Mouse (Mus musculus) frontal cortex, adult (tissue): ENCODE results near the gene Sept1.
"Not testable (repeated sequence)": the region's sequence is repeated elsewhere in the genome, so short reads cannot be mapped to it uniquely, and the experiment has no call there.

Source experiments
- ATAC-seq: cut with Nextera tagmentation; 2 replicates; pipeline ENCODE4 v1.9.2; 2017; ENCODE audit warnings: mild to moderate bottlenecking, moderate library complexity, mixed read lengths; ENCODE audit not compliant: low TSS enrichment

Sept1 gene

DNA sequence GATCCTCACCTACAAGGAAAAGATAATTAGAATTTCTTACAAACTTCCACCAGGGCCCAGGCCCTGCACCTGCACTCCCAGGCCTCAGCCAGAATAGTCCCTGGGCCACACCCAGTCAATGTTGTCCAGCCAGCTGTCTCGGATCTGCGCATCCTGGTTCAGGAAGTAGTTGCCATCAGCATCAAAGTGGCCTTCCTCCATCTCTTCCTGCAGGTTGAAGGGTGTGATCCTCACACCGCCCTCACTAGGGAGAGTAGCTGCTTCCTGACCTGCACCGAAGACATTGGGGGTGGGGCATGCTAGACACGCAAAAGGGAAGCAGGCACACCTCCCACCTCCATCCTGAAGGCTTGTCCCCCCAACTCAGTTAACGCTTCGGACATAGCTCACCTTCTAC, 38.3 kb downstream of the Sept1 start:
- ATAC-seq, result no peak

DNA sequence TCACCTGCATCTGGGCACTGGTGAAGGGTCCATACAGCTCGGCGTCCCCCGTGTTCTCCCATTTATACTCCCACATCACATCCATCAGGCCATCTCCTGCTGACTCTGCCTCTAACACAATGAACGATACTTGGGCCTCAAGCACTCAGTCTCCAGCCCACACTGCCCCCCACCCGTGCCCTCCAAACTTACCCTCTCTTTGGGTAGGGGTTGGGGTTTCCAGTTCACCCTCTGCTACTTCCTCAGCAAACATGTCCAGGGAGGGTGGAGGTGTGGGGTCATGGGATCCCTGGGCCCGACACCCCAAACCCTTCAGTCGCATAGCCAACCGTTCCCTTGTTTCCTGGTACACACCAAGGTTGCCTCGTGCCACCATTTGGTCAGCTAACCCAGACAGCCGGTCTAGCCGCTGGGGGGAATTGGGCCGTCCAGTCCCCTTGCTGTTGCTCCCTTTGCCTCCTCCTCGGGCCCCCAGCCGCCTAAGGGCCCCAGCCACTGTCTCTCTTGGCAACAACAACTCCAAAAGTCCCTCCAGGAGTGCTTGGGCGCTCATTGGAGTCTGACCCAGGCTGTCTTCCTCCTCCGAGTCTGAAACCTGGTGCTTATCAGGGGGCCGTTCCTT, 38.8 kb downstream of the Sept1 start:
- ATAC-seq, result no peak

DNA sequence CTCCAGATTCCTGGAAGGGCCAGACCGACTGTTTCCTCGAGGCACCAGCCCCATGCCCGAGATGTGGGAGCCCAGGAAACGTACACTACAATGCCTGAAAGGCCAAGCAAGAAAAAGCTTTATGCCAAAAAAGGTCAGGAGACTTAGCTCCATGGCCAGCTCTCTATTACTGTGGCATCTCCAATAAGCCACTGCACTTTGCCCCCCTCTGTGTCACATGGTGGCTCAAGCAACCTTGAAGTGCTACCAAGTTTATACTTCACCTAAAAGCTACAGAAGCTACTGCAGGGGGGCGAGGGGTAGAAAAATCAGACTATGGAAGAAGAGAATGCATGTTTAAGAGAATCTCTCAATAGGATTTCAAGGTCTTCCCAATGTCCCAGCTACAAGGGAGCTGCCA, 39.9 kb downstream of the Sept1 start:
- no peak for ATAC-seq

DNA sequence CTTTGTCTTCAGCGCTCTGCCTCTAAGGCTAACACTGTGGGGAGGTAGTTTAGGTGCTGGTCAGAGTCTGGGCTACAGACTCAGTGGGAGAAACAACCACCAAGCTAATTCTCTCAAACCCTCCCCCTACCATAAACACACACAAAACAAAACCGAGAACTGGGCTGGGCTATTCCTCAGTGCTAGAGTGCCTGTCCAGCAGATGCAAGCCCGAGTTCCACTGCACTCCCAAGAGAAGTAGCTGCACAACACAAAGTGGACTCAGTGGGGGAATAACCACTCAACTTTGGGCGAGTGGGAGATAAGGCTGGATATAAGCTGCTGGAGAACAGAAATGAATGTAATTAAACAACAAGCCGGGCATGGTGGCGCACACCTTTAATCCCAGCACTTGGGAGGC, 42.3 kb downstream of the Sept1 start:
- ATAC-seq, result no peak

DNA sequence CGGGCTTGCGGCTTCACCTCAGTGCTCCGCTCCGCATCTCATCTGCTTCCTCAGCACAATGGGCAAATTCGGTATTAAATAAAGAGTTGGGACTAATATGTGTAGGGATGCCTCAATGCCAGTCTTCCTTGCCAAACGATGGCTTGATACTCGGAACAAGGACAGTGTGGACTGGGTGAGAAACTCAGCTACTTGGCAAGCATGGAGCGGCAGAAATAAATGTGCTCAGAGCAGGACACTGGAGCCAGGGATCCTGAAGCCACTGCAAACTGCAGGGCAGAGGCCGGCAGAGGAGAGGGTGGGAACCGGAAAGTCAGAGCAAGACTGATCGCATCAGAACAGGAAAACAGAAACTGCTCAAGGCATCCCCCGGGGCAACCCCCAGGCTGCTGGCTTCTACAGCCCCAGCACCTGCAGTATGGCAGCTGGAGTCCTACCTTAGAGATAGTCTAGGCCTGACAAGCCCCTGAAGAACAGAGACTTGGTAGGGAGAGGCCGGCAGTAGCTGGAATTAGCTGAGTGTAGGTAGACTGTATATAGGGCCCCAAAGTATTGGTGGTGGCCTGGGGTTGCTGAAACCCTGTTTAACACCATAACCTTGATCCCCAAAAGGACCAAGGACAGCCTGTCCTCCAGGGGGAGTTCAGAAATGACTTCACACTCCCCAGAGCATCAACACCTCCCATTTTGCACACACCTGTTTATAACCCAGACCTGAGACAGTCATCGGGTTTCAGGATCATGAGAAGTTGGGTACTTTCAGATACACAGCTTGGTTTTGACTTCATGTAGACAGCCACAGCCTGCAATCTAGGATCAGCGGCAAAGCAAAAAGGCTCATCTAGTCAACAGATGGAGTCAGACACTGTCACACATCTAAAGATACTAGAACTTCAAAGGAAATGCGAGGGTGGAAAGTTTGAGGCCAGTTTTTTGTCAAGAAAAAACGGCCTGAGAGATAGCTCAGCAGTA, 44.3 kb downstream of the Sept1 start:
- peak; percentile 50; the same call in 1 of the 2 replicates for ATAC-seq

DNA sequence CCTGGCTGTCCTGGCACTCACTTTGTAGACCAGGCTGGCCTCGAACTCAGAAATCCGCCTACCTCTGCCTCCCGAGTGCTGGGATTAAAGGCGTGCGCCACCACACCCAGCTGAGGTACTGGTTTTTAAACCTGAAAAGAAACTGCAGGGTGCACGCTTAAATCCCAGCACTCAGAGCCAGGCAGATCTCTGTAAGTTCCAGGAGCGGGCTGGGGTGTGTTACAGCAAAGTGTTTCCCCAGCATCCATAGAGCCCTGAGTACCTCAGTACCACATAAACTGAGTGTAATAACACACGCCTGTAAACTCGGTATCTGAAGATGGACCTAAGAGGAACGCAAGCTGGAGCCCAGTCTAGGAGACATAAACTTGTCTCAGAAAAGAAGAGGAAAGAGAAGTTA, 45.6 kb downstream of the Sept1 start:
- ATAC-seq, result no peak

DNA sequence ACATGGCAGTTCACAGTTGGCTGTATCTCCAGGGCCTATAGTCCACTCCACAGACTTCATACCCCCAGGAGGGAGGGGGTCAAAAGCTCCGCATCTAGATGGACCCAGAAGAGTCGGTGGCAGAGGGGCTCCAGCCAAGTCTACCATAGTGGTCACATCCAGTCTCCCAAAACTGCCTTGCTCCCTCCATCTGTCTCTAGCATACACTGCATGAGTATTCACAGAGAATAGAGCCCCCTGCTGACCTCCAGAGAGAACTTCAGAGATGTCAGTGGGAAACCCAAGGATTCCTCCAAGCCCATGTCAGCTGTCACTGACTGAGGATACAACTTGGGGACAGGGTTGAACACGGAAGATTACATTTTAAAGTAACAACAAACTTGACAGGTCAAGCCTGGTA, 47.3 kb downstream of the Sept1 start:
- ATAC-seq, result peak; percentile 44; the same call in 1 of the 2 replicates

DNA sequence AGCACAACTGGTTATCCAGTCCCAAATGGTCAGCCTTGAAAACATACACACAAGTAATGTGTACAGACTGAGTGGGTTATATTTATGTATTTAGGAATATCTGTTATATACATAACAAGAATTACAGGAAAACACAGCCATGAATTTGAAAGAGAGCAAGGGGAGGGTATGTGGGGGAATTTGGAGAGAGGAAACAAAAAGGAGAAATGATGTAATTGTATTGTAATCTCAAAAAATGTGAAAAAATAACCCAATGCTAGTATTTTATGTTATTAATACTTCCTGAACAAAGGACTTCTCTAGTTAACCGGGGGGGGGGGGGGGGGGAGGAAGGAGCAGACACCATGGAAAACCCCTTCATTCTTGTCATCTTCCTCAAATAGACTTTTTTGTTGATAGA, 48.2 kb downstream of the Sept1 start:
- no peak for ATAC-seq

DNA sequence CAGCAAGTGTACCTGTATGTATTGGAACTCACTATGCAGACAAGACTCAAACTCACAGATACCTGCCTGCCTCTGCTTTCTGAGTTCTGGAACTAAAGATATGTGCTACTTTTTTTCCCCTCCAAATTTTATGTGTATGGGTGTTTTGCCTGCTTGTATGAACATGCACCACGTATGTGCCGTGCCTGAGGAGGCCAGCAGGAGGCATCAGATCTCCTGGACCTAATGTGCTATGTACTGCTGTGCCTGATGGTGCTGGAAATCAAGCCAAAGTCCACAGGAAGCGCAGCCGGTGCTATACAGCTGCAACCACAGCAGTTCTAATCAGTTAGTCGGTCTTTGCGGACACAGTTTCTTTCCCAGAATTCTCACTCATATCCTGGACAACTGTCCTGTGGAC, 49.1 kb downstream of the Sept1 start:
- ATAC-seq, result no peak

DNA sequence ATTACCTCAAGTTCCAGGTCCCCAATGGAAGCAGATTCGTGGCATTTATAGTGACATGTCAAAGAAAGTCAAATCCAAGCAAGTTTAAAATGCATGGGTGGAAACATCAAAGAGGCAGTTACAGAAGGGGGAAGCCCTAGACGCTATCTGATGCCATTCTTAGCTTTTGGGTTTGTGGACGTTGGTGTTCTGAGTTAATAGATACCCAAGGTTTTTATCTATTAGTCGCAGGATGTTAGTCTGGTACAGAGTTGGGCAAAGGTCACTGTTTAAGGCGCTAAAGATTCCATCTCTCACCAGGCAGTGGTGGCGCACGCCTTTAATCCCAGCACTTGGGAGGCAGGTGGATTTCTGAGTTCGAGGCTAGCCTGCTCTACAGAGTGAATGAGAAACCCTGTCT, 49.6 kb downstream of the Sept1 start:
- no peak for ATAC-seq

DNA sequence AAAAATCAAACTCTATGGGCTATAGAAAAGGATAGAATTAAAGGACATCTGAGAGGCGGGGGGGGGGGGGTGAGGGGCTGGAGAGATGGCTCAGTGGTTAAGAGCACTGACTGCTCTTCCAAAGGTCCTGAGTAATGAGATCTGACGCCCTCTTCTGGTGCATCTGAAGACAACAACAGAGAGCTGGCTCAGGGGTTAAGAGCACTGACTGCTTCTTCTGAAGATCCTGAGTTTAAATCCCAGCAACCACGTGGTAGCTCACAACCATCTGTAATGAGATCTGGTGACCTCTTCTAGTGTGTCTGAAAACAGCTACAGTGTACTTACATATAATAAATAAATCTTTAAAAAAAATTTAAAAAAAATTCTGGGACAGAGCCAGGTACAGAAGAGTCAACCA, 51.2 kb downstream of the Sept1 start:
- ATAC-seq, result not testable (repeated sequence)

DNA sequence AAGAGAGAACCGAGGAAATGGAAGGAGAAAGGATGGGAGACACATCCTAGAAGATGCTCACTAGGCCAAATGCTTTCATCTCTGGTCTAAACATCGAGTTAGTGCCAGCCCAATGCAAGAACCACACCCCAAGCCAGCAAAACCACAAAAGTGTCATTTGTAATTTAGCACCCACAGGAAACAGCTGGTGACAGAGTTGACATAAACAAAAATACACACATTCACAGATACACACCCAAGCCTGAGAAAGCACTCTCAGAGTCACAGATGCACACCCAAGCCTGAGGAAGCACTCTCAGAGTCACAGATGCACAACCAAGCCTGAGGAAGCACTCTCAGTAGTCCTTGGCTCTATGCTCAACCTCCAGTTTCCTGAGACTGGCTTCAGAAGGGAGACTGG, 52.1 kb downstream of the Sept1 start:
- ATAC-seq, result no peak

DNA sequence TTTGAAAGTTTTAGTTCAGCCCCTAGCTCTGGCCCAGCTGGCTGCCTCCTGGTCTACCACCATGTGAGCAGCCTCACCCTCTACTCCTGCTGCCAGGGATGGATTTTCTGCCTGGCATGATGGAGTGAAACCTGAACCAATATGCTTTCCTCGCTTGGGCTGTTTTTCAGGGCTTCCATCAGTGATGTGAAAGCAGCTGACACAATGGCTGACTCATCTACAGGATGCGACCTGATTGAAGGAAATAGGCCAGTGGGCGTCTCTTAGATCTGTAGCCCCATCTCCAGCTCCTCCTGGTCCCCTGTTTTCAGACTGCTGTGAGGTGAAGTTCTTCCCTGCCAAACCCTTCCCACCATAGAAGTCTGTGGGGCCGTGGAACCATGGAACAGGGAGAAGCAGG, 56.0 kb downstream of the Sept1 start:
- ATAC-seq, result no peak

DNA sequence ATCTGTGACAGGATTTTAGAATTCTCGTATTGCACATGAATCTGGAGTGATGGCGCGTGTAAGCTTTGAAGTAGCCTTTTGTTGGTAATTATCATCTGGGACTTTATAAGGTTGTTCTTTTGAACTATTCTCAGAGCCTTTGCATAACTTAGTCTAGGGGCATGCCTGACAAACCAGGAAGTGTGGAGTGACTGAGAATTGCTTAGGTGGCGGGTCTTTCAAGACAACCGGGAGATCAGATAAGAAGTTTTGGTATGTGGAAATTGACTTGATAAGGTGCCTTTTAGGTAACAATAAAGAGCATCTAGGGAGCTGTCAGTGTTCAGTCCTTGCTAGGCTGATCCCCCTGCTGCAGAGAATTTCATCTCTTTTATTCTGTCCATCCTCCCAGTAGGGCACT, 66.4 kb downstream of the Sept1 start:
- no peak for ATAC-seq

DNA sequence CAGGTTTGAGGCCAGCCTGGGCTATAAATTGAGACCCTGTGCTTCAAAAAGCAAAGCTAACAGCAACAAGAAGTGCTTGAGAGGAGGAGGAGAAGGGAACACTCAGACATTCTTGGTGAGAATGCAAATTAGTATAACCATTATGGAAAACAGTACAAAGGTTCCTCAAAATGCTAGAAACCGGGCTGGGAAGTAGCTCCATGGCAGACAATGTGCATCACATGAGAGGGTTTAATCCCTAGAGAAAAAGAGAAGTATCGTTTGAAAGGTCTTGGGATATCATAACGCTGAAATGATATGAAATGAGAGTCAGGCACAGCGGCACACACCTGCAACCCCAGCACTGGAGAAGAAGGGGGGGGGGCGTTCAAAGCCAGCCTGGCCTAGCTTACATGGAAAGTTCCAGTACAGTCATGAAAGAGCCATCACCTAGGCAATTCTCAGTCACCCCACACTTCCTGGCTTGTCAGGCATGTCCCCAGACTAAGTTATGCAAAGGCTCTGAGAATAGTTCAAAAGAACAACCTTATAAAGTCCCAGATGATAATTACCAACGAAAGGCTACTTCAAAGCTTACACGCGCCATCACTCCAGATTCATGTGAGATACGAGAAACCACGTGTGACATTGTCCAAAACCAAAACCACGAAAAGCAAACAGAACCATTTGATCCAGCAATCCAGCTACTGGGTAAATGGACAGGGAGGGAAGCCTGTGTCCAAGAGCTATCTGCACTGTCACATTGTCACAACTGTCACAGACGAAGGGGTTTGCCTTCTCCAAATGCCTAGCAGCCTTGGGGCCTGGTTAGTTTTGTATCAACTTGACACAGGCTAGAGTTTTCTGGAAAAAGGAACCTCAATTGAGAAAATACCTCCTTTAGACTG, 67.1 kb downstream of the Sept1 start:
- no peak for ATAC-seq
